Mouse (Mus musculus) bone marrow, adult 2 months (tissue): Measurements from ENCODE around the gene Pik3c2b.
A peak's percentile ranks its signal among the peaks of the same experiment; 100 is the strongest.

Experiments used
- CTCF ChIP-seq: fragments of 200-500 bp; IDR thresholded peaks from 2 replicates; pipeline ENCODE4 v1.5.1; 2011; ENCODE audit warnings: low read length, control low read depth; ENCODE audit not compliant: control insufficient read depth, insufficient read depth
- POLR2A ChIP-seq: fragments of 200-500 bp; IDR thresholded peaks from 2 replicates; pipeline ENCODE4 v1.6.1; 2011; ENCODE audit warnings: low read depth, mild to moderate bottlenecking, control low read depth, low read length, borderline replicate concordance; ENCODE audit not compliant: control insufficient read depth

DNA sequence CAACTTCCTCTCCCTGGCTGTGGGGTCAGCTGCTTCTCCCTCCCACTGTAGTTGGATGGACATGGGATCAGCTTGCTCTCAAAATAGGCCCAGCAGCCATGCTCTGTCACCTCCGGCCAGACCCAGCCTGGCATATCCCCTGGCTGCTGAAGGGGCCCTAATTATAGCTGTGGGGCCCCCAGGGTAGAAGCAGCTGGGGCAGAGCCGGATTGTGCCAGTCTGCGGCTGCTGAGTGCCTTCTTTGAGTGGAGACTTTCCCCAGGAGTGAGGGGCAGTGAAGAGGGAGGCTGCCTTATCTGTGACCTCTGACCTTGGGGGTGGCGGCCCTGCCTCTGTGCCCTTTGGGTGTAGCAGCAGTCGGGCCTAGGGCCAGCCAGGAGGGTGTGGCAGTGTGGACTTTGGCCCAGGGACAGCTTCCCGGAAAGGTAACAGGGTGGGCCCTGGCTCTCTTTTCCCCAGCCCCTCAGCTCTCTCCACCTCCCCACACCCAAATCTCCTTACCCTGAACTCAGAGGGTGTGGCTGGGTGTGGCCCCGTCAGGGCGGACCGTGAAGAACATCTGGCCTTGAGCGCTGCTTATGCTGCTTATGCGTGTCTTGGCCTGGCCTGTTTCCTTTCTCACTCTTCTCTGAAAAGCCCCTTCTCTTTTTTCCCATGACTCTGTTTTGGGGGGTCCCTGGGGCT is 38.6 kb downstream of the Pik3c2b start:
- TF ChIP-seq CTCF, result no peak
- peak; percentile 38; the same call in 1 of the 2 replicates for TF ChIP-seq POLR2A
